In genomic region chr7:79371321-79371879, GRCm38 (mm10) we compare ENCODE assay signal across 8 mouse cellular contexts. TPM values are rescaled to one million over a fixed set of nuclear protein-coding genes. Genes with fewer than 3 reads are reported as not detected.
DNase-seq lines count a peak whose midpoint lies in the region; ATAC-seq and TF ChIP-seq lines count a peak whose summit lies in the region.

No protein-coding gene starts in this region.

- no peak overlapping the region for H3K9ac ChIP-seq in forebrain, postnatal 0 days
- no peak overlapping the region for H3K9ac ChIP-seq in limb, embryonic 13.5 days

- DNase-seq in layer of hippocampus, adult 11-12 months (ENCODE audit: low spot score), result peak; percentile 79
- DNase-seq in layer of hippocampus, adult 9-11 months, result no peak
- peak; percentile 31 for DNase-seq in cerebellum, adult 11 months
- DNase-seq in forebrain, postnatal 0 days, result peak; percentile 74
- peak; percentile 90 for DNase-seq in naive thymus-derived CD4-positive, alpha-beta T cell, adult 2 months (ENCODE audit: low read depth)
- peak; percentile 83 for DNase-seq in splenic B cell, adult 2 months (ENCODE audit: low read depth, low spot score)

- no peaks in the 10 kb centered on the region for H3K4me1 ChIP-seq in forebrain, postnatal 0 days (ENCODE audit: insufficient read depth)
- peaks cover 7% of the 10 kb centered on the region; the same call in 1 of the 2 replicates for H3K4me1 ChIP-seq in limb, embryonic 13.5 days

- no peak overlapping the region for H3K4me2 ChIP-seq in forebrain, postnatal 0 days (ENCODE audit: low read depth)
- H3K4me2 ChIP-seq in limb, embryonic 13.5 days (replicated peaks), result no peak overlapping the region

- TF ChIP-seq CTCF in forebrain, postnatal 0 days (IDR thresholded peaks at IDR 0.05; ENCODE audit: low read depth), result peak; percentile 91

- WGBS in forebrain, postnatal 0 days, result 50% methylated on average over 10 of the region's 10 CpGs
- WGBS in limb, embryonic 13.5 days, result 24% methylated on average over 10 of the region's 10 CpGs

- no peaks in the 10 kb centered on the region for H3K36me3 ChIP-seq in forebrain, postnatal 0 days (ENCODE audit: insufficient read depth)
- no peaks in the 10 kb centered on the region for H3K36me3 ChIP-seq in limb, embryonic 13.5 days
- H3K36me3 ChIP-seq in splenic B cell, adult 2 months (ENCODE audit: control insufficient read depth, insufficient read depth, low read length, poor library complexity, severe bottlenecking), result no peaks in the 10 kb centered on the region

- H3K27ac ChIP-seq in forebrain, postnatal 0 days (ENCODE audit: low read depth, low read length), result no peak overlapping the region
- no peak overlapping the region for H3K27ac ChIP-seq in limb, embryonic 13.5 days

- H3K9me3 ChIP-seq in forebrain, postnatal 0 days (ENCODE audit: low read length), result no peaks in the 10 kb centered on the region
- no peaks in the 10 kb centered on the region for H3K9me3 ChIP-seq in limb, embryonic 13.5 days

- ATAC-seq in forebrain, postnatal 0 days, result peak; percentile 73
- ATAC-seq in inflammation-experienced regulatory T-cells, adult 6 months, result peak; percentile 69
- peak; percentile 80; the same call in 1 of the 2 replicates for ATAC-seq in limb, embryonic 13.5 days (ENCODE audit: low FRiP score, low read depth)

- H3K4me3 ChIP-seq in forebrain, postnatal 0 days (ENCODE audit: low read depth, low read length), result no peak overlapping the region
- H3K4me3 ChIP-seq in limb, embryonic 13.5 days, result no peak overlapping the region

- no peaks in the 10 kb centered on the region for H3K27me3 ChIP-seq in forebrain, postnatal 0 days (ENCODE audit: insufficient read depth, low read length)
- no peaks in the 10 kb centered on the region for H3K27me3 ChIP-seq in limb, embryonic 13.5 days
- no peaks in the 10 kb centered on the region for H3K27me3 ChIP-seq in splenic B cell, adult 2 months (ENCODE audit: control insufficient read depth, insufficient read depth, low read length, poor library complexity, severe bottlenecking)

RNA-seq across cellular contexts. Expression of gene Rlbp1, which starts 15.4 kb away (rescaled TPM):
- total RNA-seq in forebrain, postnatal 0 days (2014; rRNA removed), result 46.2 and 54.9 TPM in 2 replicates
- 41.0 and 52.3 TPM in 2 replicates for polyA plus RNA-seq in forebrain, postnatal 0 days (2015; fragmentation: Nextera tagmentation; extraction: Ambion mirVana)
- not detected for polyA plus RNA-seq in inflammation-experienced regulatory T-cells, adult 6 months (2017; shearing (Covaris generic))
- 1.5 and 2.1 TPM in 2 replicates for polyA plus RNA-seq in limb, embryonic 13.5 days (2015; fragmentation: Nextera tagmentation; extraction: Ambion mirVana)

RNA-seq across cellular contexts. Expression of gene Fanci, which starts 20.3 kb away (rescaled TPM):
- total RNA-seq in forebrain, postnatal 0 days (2014; rRNA removed), result 1.9 and 2.1 TPM in 2 replicates
- polyA plus RNA-seq in forebrain, postnatal 0 days (2015; fragmentation: Nextera tagmentation; extraction: Ambion mirVana), result 1.2 and 1.4 TPM in 2 replicates
- polyA plus RNA-seq in inflammation-experienced regulatory T-cells, adult 6 months (2017; shearing (Covaris generic)), result 1 to 10 TPM; 3.2 to 8.4 (median 6.1) TPM
- polyA plus RNA-seq in limb, embryonic 13.5 days (2015; fragmentation: Nextera tagmentation; extraction: Ambion mirVana), result 8.4 and 10.0 TPM in 2 replicates

Comparison
In these comparisons a context has a peak if more than half of its experiments do, and no peak if none do; other contexts are left out.
1. RNA of gene Rlbp1, which starts 15.4 kb away (polyA plus RNA-seq): 41.0 to 52.3 TPM in forebrain, postnatal 0 days; 1.5 to 2.1 TPM in limb, embryonic 13.5 days and not detected in inflammation-experienced regulatory T-cells, adult 6 months; every median in the first group is over 10 times any median in the second.
2. Peak in every context shown above with its lines, with median percentiles within 50 percentile points of each other: ATAC-seq.